Mouse (Mus musculus) ovary, adult 18-20 months (tissue): ENCODE measurements at regions not wholly inside any gene's neighbourhood (a gene's known extent, or its start where the extent isn't known, plus 50 kb on each side); places are given as distances from the start of the nearest gene placed in this dataset.
A peak's percentile ranks its signal among the peaks of the same experiment; 100 is the strongest.
"Not testable (repeated sequence)": the region's sequence is repeated elsewhere in the genome, so short reads cannot be mapped to it uniquely, and the experiment has no call there.

ENCODE experiments used
- DNase-seq: peaks from one replicate; pipeline ENCODE4 v3.0.0; 2022; ENCODE audit warnings: low spot score, mixed read lengths

GRCm38 (mm10) chrY:20671243-20671642, 322.2 kb downstream of the Gm29866 start:
- DNase-seq: peak; percentile 0

DNA sequence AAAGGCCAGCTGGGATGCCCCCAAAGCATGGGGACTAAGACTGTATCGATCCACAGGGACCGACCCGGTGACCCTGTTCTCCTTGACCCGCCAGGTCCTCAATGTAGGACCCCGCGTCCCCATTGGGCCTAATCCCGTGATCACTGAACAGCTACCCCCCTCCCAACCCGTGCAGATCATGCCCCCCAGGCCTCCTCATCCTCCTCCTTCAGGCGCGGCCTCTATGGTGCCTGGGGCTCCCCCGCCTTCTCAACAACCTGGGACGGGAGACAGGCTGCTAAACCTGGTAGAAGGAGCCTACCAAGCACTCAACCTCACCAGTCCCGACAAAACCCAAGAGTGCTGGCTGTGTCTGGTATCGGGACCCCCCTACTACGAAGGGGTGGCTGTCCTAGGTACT, 323.1 kb downstream of the Gm29866 start:
- DNase-seq: not testable (repeated sequence)

DNA sequence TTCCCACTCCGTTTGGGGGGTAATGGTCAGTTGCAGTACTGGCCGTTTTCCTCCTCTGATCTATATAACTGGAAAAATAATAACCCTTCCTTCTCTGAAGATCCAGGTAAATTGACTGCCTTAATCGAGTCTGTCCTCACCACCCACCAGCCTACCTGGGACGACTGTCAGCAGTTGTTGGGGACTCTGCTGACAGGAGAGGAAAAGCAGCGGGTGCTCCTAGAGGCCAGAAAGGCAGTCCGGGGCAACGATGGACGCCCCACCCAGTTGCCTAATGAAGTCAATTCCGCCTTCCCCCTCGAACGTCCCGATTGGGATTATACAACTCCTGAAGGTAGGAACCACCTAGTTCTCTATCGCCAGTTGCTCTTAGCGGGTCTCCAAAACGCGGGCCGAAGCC, 328.2 kb downstream of the Gm29866 start:
- DNase-seq: not testable (repeated sequence)
